Mouse (Mus musculus): ENCODE data around the gene Ndrg3. TPM values are rescaled to one million over a fixed set of nuclear protein-coding genes. Genes with fewer than 3 reads are reported as not detected.
"Not testable (repeated sequence)": the region's sequence is repeated elsewhere in the genome, so short reads cannot be mapped to it uniquely, and the experiment has no call there.

Ndrg3 gene
- total RNA-seq, 2 experiments from 2014 or later: 23.3 to 24.5 TPM

DNA sequence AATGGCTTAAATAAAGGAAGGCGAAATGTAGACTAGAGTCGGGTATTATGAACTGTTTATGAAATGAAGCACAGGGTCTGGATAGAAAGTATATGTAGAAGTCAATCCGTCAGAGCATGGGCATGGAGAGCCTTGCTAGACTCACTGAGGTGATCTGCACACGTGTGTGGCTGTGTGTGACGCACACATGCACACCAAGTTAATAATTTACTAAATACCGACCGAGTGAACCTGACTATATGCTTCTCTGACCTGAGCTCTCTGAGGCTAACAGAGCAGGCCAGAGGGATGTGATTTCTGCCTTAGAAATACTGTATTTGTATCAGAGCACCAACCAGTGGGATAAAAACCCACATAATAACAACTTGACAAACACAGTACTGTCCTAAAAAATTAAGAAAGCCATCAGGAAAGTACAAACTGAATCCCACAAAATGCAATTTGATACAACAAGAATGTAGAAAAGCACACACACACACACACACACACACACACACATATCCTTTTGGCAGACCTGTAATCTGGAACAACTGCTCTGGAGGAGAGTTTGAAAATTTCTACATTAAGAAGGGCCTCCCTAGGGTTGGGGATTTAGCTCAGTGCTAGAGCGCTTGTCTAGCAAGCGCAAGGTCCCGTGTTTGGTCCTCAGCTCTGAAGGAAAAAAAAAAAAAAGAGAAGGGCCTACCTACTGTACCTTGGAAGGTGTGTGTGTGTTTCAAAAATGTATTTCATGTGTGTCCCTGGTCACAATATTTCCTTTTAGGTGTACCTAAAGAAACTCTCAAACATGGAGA is 40.4 kb downstream of the Ndrg3 start:
- DNase-seq: no peak
- intact Hi-C loops (cut with DNase I): no loop called here

DNA sequence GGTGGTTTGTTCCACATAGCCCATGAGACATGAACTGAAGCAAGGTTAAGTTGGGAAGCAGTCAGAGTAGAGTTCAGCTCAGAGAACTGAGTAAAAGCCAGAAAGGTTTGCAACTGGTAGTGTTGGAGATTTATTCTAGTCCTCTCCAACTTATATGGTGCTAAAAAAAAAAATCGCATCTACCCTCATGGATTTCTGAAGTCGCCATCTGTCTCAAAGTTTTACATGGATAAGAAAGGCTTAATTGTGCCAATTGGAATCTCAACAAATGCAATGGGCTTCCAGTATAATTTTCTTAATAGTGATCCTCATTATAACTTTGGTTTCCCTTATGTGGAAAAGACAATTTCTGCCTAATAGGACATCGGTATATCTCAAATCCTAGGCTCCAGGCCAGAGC is 41.0 kb downstream of the Ndrg3 start:
- intact Hi-C loops (cut with DNase I): no loop called here
- DNase-seq: no peak

DNA sequence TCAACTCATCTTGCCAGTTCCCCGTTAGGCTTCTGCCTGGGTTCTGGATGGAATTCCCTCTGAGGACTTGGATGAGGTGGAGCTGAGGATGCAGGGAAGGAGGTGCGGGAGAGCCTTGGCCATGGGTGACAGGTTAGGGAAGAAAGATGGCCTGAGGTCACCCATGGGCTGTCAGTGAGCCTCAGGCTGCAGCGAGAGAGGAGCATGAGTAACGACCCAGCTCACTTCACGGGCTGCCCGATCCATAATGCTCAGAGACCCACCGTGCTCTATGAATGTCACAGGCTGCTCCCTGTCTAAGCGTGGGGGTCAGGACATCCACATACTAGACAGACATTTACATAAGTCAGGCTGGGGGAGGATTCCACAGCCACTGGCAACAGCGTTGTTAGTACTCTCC is 50.3 kb downstream of the Ndrg3 start:
- intact Hi-C loops (cut with DNase I): loop anchor here (2.0 kb wide), 1 partner anchor 35 kb away; no protein-coding TSS in a partner anchor
- DNase-seq: not testable (repeated sequence)

GRCm38 (mm10) chr2:156939926-156940325 is 51.9 kb downstream of the Ndrg3 start:
- DNase-seq: not testable (repeated sequence)
- intact Hi-C loops (cut with DNase I): loop anchor here (2.0 kb wide), 1 partner anchor 33 kb away; no protein-coding TSS in a partner anchor

GRCm38 (mm10) chr2:156937795-156938194 is 54.1 kb downstream of the Ndrg3 start:
- no peak for DNase-seq
- intact Hi-C loops (cut with DNase I): no loop called here

DNA sequence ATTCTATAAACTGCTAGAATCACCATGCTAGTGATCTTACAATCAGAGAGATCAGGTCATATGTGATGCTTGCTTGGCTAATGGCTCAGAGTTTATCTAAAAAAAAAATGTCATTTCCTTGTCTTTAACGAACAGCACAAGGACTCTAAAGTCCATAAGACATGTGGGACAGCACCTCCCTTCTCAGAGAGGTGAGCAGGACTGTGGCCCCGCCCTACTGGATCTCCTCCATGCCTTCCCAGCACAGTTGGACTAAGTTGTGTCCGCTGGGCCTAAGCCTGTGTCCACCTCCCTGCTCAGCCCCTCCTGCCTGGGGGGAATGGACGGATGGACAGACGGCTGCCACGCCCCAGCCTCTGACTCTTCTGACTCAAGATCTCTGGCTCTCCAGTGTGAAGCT is 56.9 kb downstream of the Ndrg3 start:
- no peak for DNase-seq
- intact Hi-C loops (cut with DNase I): no loop called here

GRCm38 (mm10) chr2:156933426-156933825 is 58.4 kb downstream of the Ndrg3 start:
- peak in 1 of 2 experiments; percentile 24 for DNase-seq
- intact Hi-C loops (cut with DNase I): no loop called here

DNA sequence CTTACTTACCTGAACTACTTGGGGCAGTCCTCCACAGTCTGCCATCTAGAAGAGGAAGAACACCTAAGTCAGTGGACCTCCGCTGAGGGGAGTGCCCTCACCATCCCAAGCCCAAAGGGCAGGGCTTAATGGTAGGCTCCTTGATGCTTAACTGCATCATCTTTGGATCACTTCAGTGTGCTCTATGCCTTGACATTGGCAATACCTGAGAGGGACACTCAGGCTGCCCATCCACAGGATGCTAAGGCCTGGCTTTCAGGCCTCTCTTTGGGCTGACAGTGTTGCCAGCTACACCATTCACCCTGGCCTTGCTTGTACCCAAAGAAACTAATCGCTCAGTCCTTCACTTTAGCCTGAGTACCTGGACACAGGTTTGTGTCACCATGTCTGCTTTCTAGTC is 60.4 kb downstream of the Ndrg3 start:
- no peak for DNase-seq
- intact Hi-C loops (cut with DNase I): no loop called here

- no peak for DNase-seq
- intact Hi-C loops (cut with DNase I): no loop called here
Measured at GRCm38 (mm10) chr2:156930549-156930948, 61.3 kb downstream of the Ndrg3 start.

- DNase-seq: no peak
- intact Hi-C loops (cut with DNase I): no loop called here
Measured at GRCm38 (mm10) chr2:156929519-156930120, 62.2 kb downstream of the Ndrg3 start.

GRCm38 (mm10) chr2:156928606-156929005 is 63.2 kb downstream of the Ndrg3 start:
- intact Hi-C loops (cut with DNase I): no loop called here
- DNase-seq: no peak

DNA sequence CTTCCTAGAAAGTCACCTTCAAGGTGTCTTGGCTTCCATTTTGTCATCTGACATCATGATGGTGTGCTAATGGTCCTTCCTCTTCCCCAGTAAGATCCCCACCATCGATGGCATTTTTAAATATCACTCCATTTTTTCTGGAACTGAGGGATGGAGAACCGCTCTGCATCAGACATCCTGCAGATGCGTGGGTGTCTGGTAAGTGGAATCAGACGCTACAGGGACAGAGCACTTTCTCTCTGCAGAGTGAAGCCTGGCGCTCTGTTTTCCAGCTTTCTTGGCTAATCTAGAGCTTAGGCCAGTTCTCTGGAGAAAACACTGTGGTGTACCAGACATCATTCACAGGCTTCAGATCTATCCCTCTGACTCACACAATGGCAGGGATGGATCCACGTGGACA is 64.2 kb downstream of the Ndrg3 start:
- DNase-seq: no peak
- intact Hi-C loops (cut with DNase I): no loop called here

DNA sequence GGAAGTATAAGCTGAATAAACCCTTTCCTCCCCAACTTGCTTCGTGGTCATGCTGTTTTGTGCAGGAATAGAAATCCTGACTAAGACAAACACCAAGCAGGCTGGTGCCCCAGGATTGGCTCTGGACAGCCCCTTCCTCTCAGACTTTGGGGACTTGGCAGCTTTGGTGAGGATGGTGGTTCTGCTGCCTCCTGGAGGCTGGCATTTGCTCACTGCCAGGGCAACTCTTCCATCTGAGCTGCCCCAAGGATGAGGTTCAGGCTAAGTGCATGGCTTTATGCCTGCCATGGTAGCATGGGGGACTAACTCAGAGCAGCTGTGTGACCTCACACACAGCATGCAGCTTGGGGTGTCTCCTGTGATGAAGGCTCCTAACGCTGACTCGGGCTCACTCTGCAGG is 66.2 kb downstream of the Ndrg3 start:
- intact Hi-C loops (cut with DNase I); DNase-seq: not testable (repeated sequence)

- DNase-seq; intact Hi-C loops (cut with DNase I): not testable (repeated sequence)
Measured at GRCm38 (mm10) chr2:156925075-156925474, 66.8 kb downstream of the Ndrg3 start.

DNA sequence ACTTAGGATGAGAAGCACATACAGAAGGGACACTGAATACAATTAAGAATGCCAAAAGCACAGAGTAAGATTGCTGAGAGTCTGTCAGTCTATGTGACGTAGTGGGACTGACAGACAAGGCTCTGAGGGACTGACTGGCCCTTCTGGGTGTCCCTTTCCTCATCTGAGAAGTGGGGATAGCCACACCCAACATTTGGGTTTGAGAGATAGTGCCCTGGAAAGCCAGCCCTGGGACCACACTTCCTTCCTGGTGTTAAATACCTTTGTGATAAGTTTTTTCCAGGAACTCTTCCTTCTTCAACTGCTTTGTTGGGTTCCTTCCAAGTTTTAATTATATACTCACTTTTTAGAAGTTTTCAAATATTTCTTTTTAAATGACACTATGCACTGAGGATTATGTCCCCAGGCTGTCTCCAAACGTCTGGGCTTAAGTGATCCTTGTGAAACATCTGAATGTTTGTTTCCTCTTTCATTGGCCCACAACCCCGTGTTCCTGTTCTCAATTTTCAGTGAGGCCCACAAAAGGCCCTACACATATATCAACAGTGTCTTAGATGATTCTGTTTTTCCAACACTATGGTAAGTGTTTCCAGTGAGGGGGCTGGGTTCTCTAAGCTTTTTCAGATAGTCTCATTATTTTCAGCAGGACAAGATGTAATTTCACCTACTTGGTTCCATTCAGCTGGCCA is 67.5 kb downstream of the Ndrg3 start:
- no peak for DNase-seq
- intact Hi-C loops (cut with DNase I): no loop called here

DNA sequence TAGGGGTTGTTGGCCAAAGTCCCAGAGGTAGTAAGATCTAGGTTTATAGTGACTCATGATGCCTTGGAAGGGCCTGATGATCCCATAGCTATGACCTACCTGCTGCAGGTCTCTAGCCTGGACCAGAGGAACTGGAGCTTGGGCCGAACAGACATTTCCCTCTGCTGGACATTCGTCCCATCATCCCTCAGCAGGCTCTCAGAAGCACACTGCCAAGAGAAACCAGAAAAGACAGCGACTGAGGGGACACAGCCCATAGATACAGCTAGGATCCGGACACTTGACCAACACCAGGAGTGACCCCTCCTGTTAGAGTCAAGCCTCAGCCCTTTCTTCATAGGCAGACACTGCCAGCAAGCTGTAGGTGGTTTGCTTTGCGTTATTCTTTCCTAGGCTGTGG is 68.8 kb downstream of the Ndrg3 start:
- intact Hi-C loops (cut with DNase I): no loop called here

DNA sequence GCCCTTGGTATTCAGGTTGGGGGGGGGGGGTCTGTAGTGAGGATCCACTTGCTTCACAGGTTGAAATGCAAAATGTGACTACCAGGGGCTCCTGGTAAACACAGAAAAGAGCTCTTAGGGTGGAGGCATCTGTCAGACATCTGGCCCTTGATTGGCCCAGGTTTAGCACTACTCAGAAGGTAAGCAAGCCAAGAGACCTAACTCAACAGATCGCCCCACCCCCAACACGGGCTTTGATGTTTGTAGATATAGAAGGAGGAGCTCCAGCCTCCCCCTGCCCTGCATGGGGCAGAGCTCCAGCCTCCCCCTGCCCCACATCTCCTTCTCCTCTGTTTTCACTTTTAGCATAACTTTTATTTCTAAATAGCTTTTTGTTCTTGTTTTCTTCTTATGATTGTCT is 72.1 kb downstream of the Ndrg3 start:
- no peak for DNase-seq
- intact Hi-C loops (cut with DNase I): no loop called here

More for the DNA sequence above, 68.8 kb downstream of the Ndrg3 start:
- no peak for DNase-seq

DNA sequence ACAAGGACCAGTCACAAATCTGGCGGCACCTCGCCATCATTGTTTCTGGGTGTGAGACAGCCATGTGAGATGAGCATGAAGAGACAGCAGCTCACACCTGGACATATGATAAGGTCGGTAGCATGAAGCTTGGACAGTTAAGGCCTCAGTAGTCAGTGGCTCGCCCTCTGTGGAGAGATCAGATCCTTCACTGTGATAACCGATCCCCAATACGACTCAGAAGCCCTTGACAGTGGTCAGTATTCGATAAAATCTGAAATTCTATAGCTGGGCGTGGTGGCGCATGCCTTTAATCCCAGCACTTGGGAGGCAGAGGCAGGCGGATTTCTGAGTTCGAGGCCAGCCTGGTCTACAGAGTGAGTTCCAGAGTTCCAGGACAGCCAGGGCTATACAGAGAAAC is 72.7 kb downstream of the Ndrg3 start:
- intact Hi-C loops (cut with DNase I); DNase-seq: not testable (repeated sequence)

DNA sequence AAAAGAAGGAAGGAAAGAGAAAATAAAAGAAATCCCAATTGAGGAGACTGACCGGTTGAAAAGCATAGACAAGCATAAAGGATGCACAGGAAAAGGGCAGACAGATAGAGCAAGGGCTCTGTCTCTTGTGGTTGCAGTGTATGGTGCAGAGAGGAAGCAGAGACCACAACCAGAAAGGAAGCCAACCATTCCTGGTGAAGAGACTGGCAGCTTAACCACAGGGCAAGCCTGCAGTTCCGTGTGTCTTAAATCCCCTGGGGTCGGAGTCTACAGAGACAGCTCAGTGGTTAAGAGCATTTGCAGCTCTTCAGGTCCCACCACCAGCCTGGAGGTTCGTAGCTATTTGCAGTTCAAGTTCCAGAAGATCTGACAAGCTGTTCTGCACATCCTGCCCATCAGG is 73.3 kb downstream of the Ndrg3 start:
- no peak for DNase-seq
- intact Hi-C loops (cut with DNase I): no loop called here

DNA sequence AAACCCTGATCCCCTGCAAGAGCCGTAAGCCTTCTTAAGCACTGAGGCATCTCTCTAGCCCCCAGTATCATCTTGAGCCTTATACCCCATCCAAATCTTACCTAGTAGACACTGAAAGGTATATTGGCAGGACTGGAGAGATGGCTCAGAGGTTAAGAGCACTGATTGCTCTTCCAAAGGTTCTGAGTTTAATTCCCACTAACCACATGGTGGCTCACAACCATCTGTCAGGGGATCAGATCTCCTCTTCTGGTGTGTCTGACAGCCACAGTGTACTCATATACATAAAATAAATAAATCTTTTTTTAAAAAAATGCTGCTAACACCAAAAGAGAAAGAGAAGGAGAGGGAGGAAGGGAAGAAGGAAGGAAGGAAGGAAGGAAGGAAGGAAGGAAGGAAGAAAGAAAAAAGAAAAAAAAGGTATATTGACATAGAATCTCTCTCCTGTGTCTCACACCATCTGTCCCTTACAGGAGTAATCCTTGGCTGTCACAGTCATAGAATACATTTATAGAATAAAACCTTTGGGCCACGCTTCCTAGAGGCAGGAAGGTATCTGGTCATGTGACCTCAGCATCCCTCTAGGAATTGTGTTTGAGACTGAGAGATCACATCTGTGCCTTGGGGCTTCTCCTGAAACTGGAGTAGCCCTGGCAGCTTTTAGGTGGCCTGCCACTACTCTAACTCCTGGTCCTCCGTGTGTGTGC is 75.3 kb downstream of the Ndrg3 start:
- DNase-seq: no peak
- intact Hi-C loops (cut with DNase I): no loop called here

GRCm38 (mm10) chr2:156915559-156915958 is 76.3 kb downstream of the Ndrg3 start:
- no peak for DNase-seq
- intact Hi-C loops (cut with DNase I): loop anchor here (1.0 kb wide), 1 partner anchor 33 kb away; no protein-coding TSS in a partner anchor
